Mouse (Mus musculus) midbrain, embryonic 10.5 days (tissue): ENCODE data around the gene Rnf126. TPM values are rescaled to one million over a fixed set of nuclear protein-coding genes. Genes with fewer than 3 reads are reported as not detected.

Experiments
- DNase-seq: peaks from one replicate; pipeline ENCODE4 v3.0.0-alpha.2; 2017; ENCODE audit warnings: low spot score
- H3K27ac ChIP-seq: fragments of 300-500 bp; sonication (generic); replicated peaks from 2 replicates; pipeline ENCODE4 v1.5.1; 2016; ENCODE audit warnings: mild to moderate bottlenecking
- H3K27me3 ChIP-seq: fragments of 300-500 bp; sonication (generic); 2 replicates; pipeline ENCODE4 v1.6.1; 2016; ENCODE audit warnings: low read depth, mild to moderate bottlenecking; ENCODE audit not compliant: poor library complexity, severe bottlenecking
- H3K36me3 ChIP-seq: fragments of 300-500 bp; sonication (generic); 2 replicates; pipeline ENCODE4 v1.6.1; 2016; ENCODE audit warnings: mild to moderate bottlenecking, moderate library complexity
- H3K4me1 ChIP-seq: fragments of 300-500 bp; sonication (generic); 2 replicates; pipeline ENCODE4 v1.6.1; 2016
- H3K4me3 ChIP-seq: fragments of 300-500 bp; sonication (generic); 2 replicates; pipeline ENCODE4 v1.5.1; 2016; ENCODE audit warnings: mild to moderate bottlenecking, moderate library complexity
- H3K9me3 ChIP-seq: fragments of 300-500 bp; sonication (generic); replicated peaks from 2 replicates; pipeline ENCODE4 v1.6.1; 2016; ENCODE audit warnings: mild to moderate bottlenecking
- WGBS: fragments of 180-500 bp; shearing (Covaris S2); methylation state at CpG from one replicate; pipeline ENCODE4 v1.1.7; 2016; 5-methylcytosine and 5-hydroxymethylcytosine counted together
- polyA plus RNA-seq: library from polyadenylated mRNA; unstranded; fragments of >200 nt; fragmentation: Nextera tagmentation; extraction: Ambion mirVana; gene quantifications from 2 replicates; pipeline ENCODE4 v1.2.1, GENCODE M21; 2016

The Rnf126 gene
- polyA plus RNA-seq, 1 experiment from 2014 or later, result 118 TPM

DNA sequence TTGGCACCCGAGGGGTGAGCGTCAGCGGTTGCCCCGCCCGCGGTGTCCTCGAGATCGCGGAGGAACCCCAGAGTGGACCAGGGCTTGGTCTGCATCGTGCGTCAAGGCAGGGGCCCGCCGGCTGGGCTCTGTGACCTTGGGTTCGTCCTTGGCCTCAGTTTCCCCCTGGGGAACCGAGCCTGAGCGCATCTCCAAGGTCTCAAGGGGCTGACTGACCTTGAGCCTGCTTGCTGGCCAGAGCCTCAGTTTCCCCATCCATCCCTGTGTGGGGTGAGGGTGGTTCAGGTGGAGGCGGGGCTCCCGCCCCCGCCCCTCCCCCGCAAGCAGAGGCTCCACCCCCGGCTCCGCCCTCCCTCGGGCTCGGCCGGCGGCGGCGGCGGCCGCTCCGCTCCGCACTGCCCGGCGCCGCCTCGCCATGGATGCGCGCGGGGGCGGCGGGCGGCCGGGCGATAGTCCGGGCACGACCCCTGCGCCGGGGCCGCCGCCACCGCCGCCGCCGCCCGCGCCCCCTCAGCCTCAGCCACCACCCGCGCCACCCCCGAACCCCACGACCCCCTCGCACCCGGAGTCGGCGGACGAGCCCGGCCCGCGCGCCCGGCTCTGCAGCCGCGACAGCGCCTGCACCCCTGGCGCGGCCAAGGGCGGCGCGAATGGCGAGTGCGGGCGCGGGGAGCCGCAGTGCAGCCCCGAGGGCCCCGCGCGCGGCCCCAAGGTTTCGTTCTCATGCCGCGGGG, 50.3 kb downstream of the Rnf126 start, which contains the start of gene Hcn2:
TSS of gene Hcn2 (plus strand) at position 381 of the 734 bp plus-strand sequence.
- H3K27ac ChIP-seq, result peak within 1 kb of the TSS; percentile 46; the same call in 1 of the 2 replicates

DNA sequence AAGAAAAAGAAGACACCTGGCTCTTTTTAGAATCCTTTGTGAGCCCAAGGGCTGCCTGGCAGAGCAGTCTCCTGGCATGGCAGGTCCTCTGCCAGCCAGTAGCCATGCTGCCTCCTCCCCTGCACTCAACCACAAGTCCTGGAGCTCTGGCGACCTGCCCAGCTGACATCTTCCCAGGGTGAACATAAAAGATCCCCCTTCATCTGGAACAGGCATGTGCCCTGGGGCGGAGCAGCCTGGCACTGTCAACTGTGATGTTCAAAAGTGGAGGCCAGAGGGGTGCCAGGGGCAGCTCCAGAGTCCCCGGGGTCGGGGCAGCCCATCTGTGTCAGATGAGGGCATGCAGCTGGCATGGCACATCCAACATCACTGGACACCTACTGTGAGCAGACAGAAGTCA, 51.8 kb downstream of the Rnf126 start:
- Histone ChIP-seq H3K36me3 (peaks cover 31% of the 10 kb centered on the region), H3K27me3 (peaks cover 63% of the 10 kb centered on the region), H3K4me3 (no peak overlapping the region), H3K9me3 (no peaks in the 10 kb centered on the region), H3K27ac (no peak overlapping the region), H3K4me1 (peaks cover 27% of the 10 kb centered on the region)
- DNase-seq, result no peak
- 72% methylated on average over 4 of the region's 4 CpGs for WGBS

More for the DNA sequence above, 50.3 kb downstream of the Rnf126 start, which contains the start of gene Hcn2:
- WGBS, result 2% methylated on average over 89 of the region's 91 CpGs
- no peak for DNase-seq
- no peaks in the 10 kb centered on the region for H3K9me3 ChIP-seq
- H3K4me1 ChIP-seq, result peaks cover 27% of the 10 kb centered on the region
- peak within 1 kb of the TSS; percentile 72 for H3K4me3 ChIP-seq
- H3K36me3 ChIP-seq, result peaks cover 17% of the 10 kb centered on the region
- peaks cover 68% of the 10 kb centered on the region for H3K27me3 ChIP-seq

DNA sequence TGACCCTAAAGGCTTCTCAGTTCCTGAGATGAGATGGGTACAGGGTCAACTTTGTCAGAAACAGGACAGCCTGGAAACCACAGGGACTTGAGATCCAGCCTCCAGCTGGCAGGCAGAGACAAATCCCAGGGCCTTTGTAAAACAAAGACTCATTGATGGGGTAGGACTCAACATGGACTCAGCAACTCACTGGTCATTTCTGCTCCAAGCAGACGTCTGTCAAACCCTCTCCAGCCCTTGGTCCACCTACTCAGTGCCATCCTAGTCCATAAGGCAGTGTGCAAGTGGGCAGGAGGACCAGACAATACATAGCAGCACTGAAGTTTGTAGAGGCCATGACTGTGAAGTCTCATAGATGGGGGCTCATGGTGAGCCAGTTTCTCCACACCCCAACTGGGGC, 53.6 kb downstream of the Rnf126 start:
- H3K27me3 ChIP-seq, result peaks cover 45% of the 10 kb centered on the region
- peaks cover 37% of the 10 kb centered on the region for H3K4me1 ChIP-seq
- 53% methylated on average over 1 of the region's 1 CpGs for WGBS
- no peak for DNase-seq
- no peaks in the 10 kb centered on the region for H3K9me3 ChIP-seq
- no peak overlapping the region for H3K27ac ChIP-seq
- H3K36me3 ChIP-seq, result peaks cover 49% of the 10 kb centered on the region
- no peak overlapping the region for H3K4me3 ChIP-seq

DNA sequence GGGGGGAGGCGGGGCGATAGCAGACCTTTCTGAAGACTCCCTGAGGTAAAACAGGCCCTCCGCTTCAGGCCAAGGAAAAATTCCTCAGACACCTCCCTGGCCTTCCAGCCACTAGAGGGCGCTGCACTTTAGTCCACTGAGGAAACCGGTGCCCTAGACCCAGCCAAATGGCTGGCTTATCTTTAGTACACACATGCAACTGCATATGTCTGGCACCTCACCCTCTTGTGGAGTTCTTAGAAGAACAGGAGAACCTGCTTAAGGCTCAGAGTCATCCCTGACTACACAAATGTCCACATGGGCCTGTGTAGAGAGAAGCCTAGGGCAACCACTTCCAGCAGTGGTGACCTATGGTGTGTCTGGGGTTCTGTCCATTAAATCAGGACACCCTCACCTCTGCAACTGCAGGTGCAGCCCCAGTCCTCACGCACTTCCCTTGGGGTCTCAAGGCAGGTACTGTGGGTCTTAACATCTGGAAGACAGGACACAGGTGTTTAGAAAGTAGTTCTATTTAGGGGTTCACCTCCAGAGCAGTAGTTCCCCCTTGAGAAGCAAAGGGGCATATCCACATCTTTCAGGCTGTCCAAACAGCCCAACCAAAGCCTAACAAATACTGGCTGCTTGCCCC, 54.1 kb downstream of the Rnf126 start:
- H3K27ac ChIP-seq, result no peak overlapping the region
- H3K27me3 ChIP-seq, result peaks cover 39% of the 10 kb centered on the region
- H3K36me3 ChIP-seq, result peaks cover 55% of the 10 kb centered on the region
- 18% methylated on average over 4 of the region's 6 CpGs for WGBS
- peaks cover 37% of the 10 kb centered on the region for H3K4me1 ChIP-seq
- peak; percentile 82 for DNase-seq
- H3K9me3 ChIP-seq, result no peaks in the 10 kb centered on the region
- no peak overlapping the region for H3K4me3 ChIP-seq

DNA sequence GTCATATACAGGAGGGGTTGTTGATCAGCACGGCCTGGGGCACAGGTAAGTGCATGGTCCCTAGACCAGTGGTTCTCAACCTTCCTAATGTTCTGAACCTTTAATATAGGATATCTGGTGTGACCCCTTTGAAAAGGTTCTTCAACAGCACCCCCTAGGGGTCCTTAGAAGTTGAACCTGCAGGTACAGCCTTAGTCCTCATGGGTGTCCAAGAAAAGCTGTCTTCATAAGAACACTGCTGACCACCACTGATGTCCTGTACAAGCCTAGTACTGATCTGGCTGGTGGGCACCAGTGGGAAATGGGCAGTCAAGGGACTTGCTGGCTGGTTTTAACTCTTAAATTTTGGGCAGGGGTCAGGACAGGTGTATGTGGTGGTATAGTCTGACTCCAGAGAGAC, 54.7 kb downstream of the Rnf126 start:
- no peak for DNase-seq
- WGBS, result 76% methylated on average over 1 of the region's 1 CpGs
- Histone ChIP-seq H3K4me3 (no peak overlapping the region), H3K27me3 (peaks cover 33% of the 10 kb centered on the region), H3K27ac (no peak overlapping the region), H3K4me1 (peaks cover 37% of the 10 kb centered on the region), H3K36me3 (peaks cover 61% of the 10 kb centered on the region), H3K9me3 (no peaks in the 10 kb centered on the region)

DNA sequence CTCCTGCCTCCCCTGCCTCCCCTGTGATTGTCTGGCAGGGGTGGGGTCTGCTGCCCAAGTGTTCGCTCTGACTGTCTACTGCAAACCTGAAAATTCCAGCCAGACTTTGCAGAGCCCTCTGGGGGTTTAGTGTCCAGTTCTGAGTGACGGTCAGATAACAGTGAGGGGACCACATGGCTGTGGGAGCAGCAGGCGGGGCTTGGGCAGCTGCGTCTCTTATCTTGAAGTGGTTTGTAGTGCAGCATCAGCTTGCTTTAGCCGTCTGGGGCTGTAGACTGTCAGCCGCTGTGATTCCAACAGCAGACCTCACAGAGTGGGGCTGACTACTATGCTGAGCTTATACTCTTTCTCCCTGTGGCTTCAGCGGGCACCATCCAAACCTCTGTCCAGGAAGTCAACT, 57.4 kb downstream of the Rnf126 start:
- no peaks in the 10 kb centered on the region for H3K9me3 ChIP-seq
- H3K4me3 ChIP-seq, result no peak overlapping the region
- no peak for DNase-seq
- H3K4me1 ChIP-seq, result peaks cover 50% of the 10 kb centered on the region
- H3K27me3 ChIP-seq, result peaks cover 6% of the 10 kb centered on the region; the same call in 1 of the 2 replicates
- 84% methylated on average over 7 of the region's 7 CpGs for WGBS
- H3K27ac ChIP-seq, result no peak overlapping the region
- peaks cover 72% of the 10 kb centered on the region for H3K36me3 ChIP-seq

DNA sequence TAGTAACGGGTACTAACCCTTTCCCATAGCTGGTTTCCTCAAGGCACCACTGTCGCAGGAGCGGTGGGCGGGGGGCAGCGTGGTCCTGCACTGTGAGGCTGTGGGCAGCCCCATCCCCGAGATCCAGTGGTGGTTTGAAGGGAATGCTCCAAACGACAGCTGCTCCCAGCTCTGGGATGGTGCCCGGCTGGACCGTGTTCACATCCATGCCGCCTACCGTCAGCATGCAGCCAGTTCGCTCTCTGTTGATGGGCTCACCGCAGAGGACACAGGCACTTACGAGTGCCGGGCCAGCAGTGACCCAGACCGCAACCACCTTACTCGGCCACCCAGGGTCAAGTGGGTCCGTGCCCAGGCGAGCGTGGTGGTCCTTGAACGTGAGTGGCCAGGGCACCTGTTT, 58.1 kb downstream of the Rnf126 start:
- peaks cover 72% of the 10 kb centered on the region for H3K36me3 ChIP-seq
- WGBS, result 96% methylated on average over 21 of the region's 21 CpGs
- H3K27ac ChIP-seq, result no peak overlapping the region
- H3K9me3 ChIP-seq, result no peaks in the 10 kb centered on the region
- H3K4me3 ChIP-seq, result no peak overlapping the region
- no peaks in the 10 kb centered on the region for H3K27me3 ChIP-seq
- DNase-seq, result no peak
- H3K4me1 ChIP-seq, result peaks cover 53% of the 10 kb centered on the region

Other genes starting within 250 kb of the Rnf126 start
- gene Plpp2, start 233.2 kb downstream of the Rnf126 start, polyA plus RNA-seq, result 19.8 and 23.6 TPM in 2 replicates
- gene Mier2, start 211.8 kb downstream of the Rnf126 start, polyA plus RNA-seq, result 69.9 and 72.8 TPM in 2 replicates
- not detected in 2 replicates for gene Theg, start 179.6 kb downstream of the Rnf126 start, polyA plus RNA-seq
- gene C2cd4c, start 152.9 kb downstream of the Rnf126 start, polyA plus RNA-seq, result 0.06 and 0.11 TPM in 2 replicates
- 18.5 and 20.1 TPM in 2 replicates for gene Shc2, start 129.0 kb downstream of the Rnf126 start, polyA plus RNA-seq
- not detected in 2 replicates for gene Odf3l2, start 121.2 kb downstream of the Rnf126 start, polyA plus RNA-seq
- 0.89 and 1.1 TPM in 2 replicates for gene Madcam1, start 102.4 kb downstream of the Rnf126 start, polyA plus RNA-seq
- gene Tpgs1, start 97.6 kb downstream of the Rnf126 start, polyA plus RNA-seq, result 68.3 and 74.9 TPM in 2 replicates
- gene Cdc34, start 84.8 kb downstream of the Rnf126 start, polyA plus RNA-seq, result 223 and 270 TPM in 2 replicates
- gene Gzmm, start 77.9 kb downstream of the Rnf126 start, polyA plus RNA-seq, result 0.98 and 1.0 TPM in 2 replicates
- gene Bsg, start 62.5 kb downstream of the Rnf126 start, polyA plus RNA-seq, result 607 and 655 TPM in 2 replicates
- gene Hcn2, start 50.3 kb downstream of the Rnf126 start, polyA plus RNA-seq, result 0.05 TPM in 2 replicates
- gene Polrmt, start 20.4 kb downstream of the Rnf126 start, polyA plus RNA-seq, result 48.6 and 51.7 TPM in 2 replicates
- gene Fgf22, start 11.9 kb downstream of the Rnf126 start, polyA plus RNA-seq, result 0.27 and 0.42 TPM in 2 replicates
- gene Fstl3, start 10.3 kb upstream of the Rnf126 start, polyA plus RNA-seq, result 1.1 and 1.8 TPM in 2 replicates
- 0.05 TPM in 1 of 2 replicates, not detected in the other for gene Prss57, start 24.0 kb upstream of the Rnf126 start, polyA plus RNA-seq
- gene Palm, start 26.6 kb upstream of the Rnf126 start, polyA plus RNA-seq, result 130 and 153 TPM in 2 replicates
- gene Misp, start 54.0 kb upstream of the Rnf126 start, polyA plus RNA-seq, result 0.46 and 0.67 TPM in 2 replicates
- gene Ptbp1, start 87.5 kb upstream of the Rnf126 start, polyA plus RNA-seq, result 296 and 334 TPM in 2 replicates
- gene Prtn3, start 107.5 kb upstream of the Rnf126 start, polyA plus RNA-seq, result 8.0 and 13.5 TPM in 2 replicates
- gene Plppr3, start 107.7 kb upstream of the Rnf126 start, polyA plus RNA-seq, result 110 and 169 TPM in 2 replicates
- gene Elane, start 119.3 kb upstream of the Rnf126 start, polyA plus RNA-seq, result 0.16 and 0.46 TPM in 2 replicates
- not detected in 2 replicates for gene Cfd, start 123.9 kb upstream of the Rnf126 start, polyA plus RNA-seq
- 69.8 and 70.8 TPM in 2 replicates for gene Med16, start 142.0 kb upstream of the Rnf126 start, polyA plus RNA-seq
- gene Gm26602, start 143.9 kb upstream of the Rnf126 start, polyA plus RNA-seq, result 2.0 and 5.5 TPM in 2 replicates
- 1.0 and 1.2 TPM in 2 replicates for gene Kiss1r, start 150.0 kb upstream of the Rnf126 start, polyA plus RNA-seq
- gene R3hdm4, start 154.3 kb upstream of the Rnf126 start, polyA plus RNA-seq, result 126 and 154 TPM in 2 replicates
- gene Arid3a, start 160.1 kb upstream of the Rnf126 start, polyA plus RNA-seq, result 12.5 and 13.4 TPM in 2 replicates
- 136 and 155 TPM in 2 replicates for gene Wdr18, start 193.2 kb upstream of the Rnf126 start, polyA plus RNA-seq
- 0.25 and 0.30 TPM in 2 replicates for gene Grin3b, start 203.8 kb upstream of the Rnf126 start, polyA plus RNA-seq
- 11.0 TPM in 2 replicates for gene Tmem259, start 217.4 kb upstream of the Rnf126 start, polyA plus RNA-seq
- 198 and 199 TPM in 2 replicates for gene Cnn2, start 221.6 kb upstream of the Rnf126 start, polyA plus RNA-seq
- 3.2 and 4.8 TPM in 2 replicates for gene Abca7, start 229.5 kb upstream of the Rnf126 start, polyA plus RNA-seq
- 7.9 and 8.0 TPM in 2 replicates for gene Arhgap45, start 249.7 kb upstream of the Rnf126 start, polyA plus RNA-seq